Mouse (Mus musculus): Measurements from ENCODE around the gene Krt71. TPM values are rescaled to one million over a fixed set of nuclear protein-coding genes. Genes with fewer than 3 reads are reported as not detected.
"Not testable (repeated sequence)": the region's sequence is repeated elsewhere in the genome, so short reads cannot be mapped to it uniquely, and the experiment has no call there.

The Krt71 gene
- polyA plus RNA-seq, 1 experiment from 2014 or later = not detected

DNA sequence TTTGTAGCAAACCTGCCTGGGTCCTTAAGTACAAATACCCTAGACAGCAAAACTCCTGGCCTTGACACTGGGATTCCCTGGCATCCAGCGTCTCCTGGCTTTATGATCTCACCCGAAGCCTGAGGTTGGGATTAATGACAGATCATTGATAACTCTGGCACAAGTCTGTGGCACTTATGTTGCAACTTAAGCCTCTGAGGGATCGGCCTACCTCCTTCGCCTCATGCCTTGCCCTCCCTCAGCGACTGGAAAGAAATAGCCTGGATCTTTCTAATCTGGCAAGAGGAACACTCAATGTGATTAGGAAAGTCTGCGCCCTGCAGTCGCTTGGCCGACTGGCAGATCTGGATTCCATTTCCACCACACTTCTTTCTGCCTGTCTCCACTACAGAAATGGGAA lies 43.0 kb downstream of the Krt71 start:
- ATAC-seq (ENCODE audit: insufficient number of reproducible peaks, low FRiP score, low TSS enrichment, low read depth) (no peak), DNase-seq (ENCODE audit: low spot score) (no peak)
- Histone ChIP-seq H3K27ac (replicated peaks; ENCODE audit: low read depth, low read length) (no peak overlapping the region), H3K4me1 (ENCODE audit: control insufficient read depth, insufficient read depth, low read length) (no peaks in the 10 kb centered on the region), H3K27me3 (ENCODE audit: control insufficient read depth, insufficient read depth, low read length) (no peaks in the 10 kb centered on the region), H3K36me3 (ENCODE audit: control insufficient read depth, insufficient read depth, low read length) (no peaks in the 10 kb centered on the region), H3K9me3 (ENCODE audit: control insufficient read depth, low read length) (no peaks in the 10 kb centered on the region), H3K4me3 (ENCODE audit: low read depth, low read length) (no peak overlapping the region), H3K9ac (ENCODE audit: low read length) (no peak overlapping the region), H3K4me2 (ENCODE audit: low read depth, severe bottlenecking) (no peak overlapping the region)
- WGBS = 83% methylated on average over 8 of the region's 8 CpGs

DNA sequence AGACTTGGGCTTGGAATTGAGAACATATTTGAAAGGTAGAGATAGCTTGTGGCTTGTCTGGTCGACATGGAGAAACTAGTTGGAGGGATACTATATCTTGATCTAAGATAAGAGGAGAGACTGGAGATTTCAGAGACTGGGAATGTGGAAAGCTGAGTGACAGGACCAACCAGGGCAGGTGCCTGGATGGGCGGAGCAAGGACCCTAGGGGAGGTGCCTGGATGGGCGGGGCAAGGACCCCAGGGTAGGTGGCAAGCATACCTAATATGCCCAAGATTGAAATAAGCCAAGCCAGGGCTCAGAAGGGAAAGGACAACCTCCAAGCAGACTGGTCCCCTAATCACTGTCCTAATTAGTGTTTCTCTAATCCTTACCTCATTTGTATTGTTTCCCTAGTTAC lies 43.7 kb downstream of the Krt71 start:
- Histone ChIP-seq H3K4me1 (ENCODE audit: control insufficient read depth, insufficient read depth, low read length) (no peaks in the 10 kb centered on the region), H3K36me3 (ENCODE audit: control insufficient read depth, insufficient read depth, low read length) (no peaks in the 10 kb centered on the region), H3K27me3 (ENCODE audit: control insufficient read depth, insufficient read depth, low read length) (no peaks in the 10 kb centered on the region), H3K27ac (replicated peaks; ENCODE audit: low read depth, low read length) (no peak overlapping the region), H3K4me3 (ENCODE audit: low read depth, low read length) (no peak overlapping the region), H3K9ac (ENCODE audit: low read length) (no peak overlapping the region), H3K4me2 (ENCODE audit: low read depth, severe bottlenecking) (no peak overlapping the region), H3K9me3 (ENCODE audit: control insufficient read depth, low read length) (no peaks in the 10 kb centered on the region)
- DNase-seq (ENCODE audit: low spot score) = no peak
- no peak for ATAC-seq (ENCODE audit: insufficient number of reproducible peaks, low FRiP score, low TSS enrichment, low read depth)
- WGBS = 65% methylated on average over 3 of the region's 3 CpGs

DNA sequence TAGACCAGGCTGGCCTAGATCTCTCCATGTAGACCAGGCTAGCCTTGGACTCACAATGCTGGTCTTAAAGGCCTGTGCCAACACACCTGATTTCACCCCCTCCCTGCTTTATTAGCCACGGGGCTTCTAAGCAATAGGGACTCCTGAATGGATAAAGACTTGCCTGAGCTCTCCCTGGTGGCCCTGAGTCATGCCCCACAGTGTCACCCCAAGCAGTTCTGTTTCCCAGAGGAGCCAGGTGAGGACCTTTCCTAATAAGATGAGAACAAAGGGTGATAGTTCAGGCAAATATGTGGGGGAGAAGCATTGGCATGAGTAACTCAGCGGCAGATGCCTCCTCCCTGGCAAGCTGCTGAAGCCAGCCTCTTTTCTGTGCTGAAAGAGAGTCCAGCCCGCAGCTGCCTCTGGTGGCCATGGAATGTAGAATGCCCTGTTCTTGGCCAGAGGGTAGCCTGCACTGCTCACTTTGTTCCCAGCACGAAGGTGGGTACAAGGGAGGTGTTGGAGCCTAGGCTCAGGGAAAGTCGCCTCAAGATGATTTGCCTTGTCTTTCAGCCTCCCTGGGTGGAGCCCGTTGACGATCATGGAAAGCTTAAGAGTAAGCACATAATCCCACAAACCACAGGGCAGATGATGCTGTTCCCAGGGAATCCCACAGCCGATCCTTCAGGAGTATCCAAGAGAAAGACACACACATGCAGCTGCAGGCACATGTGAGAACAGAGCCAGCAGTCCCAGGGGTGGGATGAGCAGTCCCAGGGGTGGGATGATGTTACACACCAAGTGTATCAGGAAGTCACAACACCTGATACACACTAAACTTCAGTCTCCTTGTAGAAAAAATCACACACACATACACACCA lies 45.4 kb downstream of the Krt71 start:
- WGBS = 84% methylated on average over 8 of the region's 8 CpGs

DNA sequence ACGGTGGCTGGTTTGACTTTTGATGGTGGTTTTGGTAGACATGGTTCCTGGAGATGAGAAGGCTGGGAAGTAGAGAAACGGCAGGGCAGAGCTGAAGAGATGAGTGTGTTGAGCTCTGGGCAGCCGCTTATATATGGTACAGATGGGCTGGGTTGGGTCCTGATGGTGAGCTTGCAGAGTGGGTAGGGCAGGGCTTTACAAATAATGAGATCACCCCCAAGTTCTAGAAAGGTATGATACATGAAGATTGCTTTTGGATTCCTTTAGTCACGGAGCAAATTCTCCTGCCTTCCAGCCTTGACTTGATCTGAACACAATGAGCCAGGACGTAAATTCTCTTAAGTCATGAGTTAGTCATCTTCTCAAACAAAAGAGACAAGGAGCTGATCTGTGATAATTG lies 48.7 kb downstream of the Krt71 start, which contains the start of gene Krt6a:
TSS of gene Krt6a (minus strand) at position 101 of the 400 bp plus-strand sequence.
- 84% methylated on average over 5 of the region's 5 CpGs for WGBS
- Histone ChIP-seq H3K27me3 (ENCODE audit: control insufficient read depth, insufficient read depth, low read length) (no peaks in the 10 kb centered on the region), H3K4me3 (ENCODE audit: low read depth, low read length) (no peak within 1 kb of the TSS), H3K9me3 (ENCODE audit: control insufficient read depth, low read length) (no peaks in the 10 kb centered on the region), H3K36me3 (ENCODE audit: control insufficient read depth, insufficient read depth, low read length) (no peaks in the 10 kb centered on the region), H3K4me2 (ENCODE audit: low read depth, severe bottlenecking) (no peak within 1 kb of the TSS), H3K4me1 (ENCODE audit: control insufficient read depth, insufficient read depth, low read length) (no peaks in the 10 kb centered on the region), H3K9ac (ENCODE audit: low read length) (no peak within 1 kb of the TSS), H3K27ac (replicated peaks; ENCODE audit: low read depth, low read length) (no peak within 1 kb of the TSS)
- ATAC-seq (ENCODE audit: insufficient number of reproducible peaks, low FRiP score, low TSS enrichment, low read depth) (no peak), DNase-seq (ENCODE audit: low spot score) (no peak)

More for the DNA sequence above, 45.4 kb downstream of the Krt71 start:
- H3K9ac ChIP-seq (ENCODE audit: low read length) = no peak overlapping the region
- ATAC-seq (ENCODE audit: insufficient number of reproducible peaks, low FRiP score, low TSS enrichment, low read depth) (no peak), DNase-seq (ENCODE audit: low spot score) (no peak)
- H3K27ac ChIP-seq (replicated peaks; ENCODE audit: low read depth, low read length) = no peak overlapping the region
- H3K4me3 ChIP-seq (ENCODE audit: low read depth, low read length) = no peak overlapping the region
- H3K4me1 ChIP-seq (ENCODE audit: control insufficient read depth, insufficient read depth, low read length) = no peaks in the 10 kb centered on the region
- H3K4me2 ChIP-seq (ENCODE audit: low read depth, severe bottlenecking) = no peak overlapping the region
- H3K36me3 ChIP-seq (ENCODE audit: control insufficient read depth, insufficient read depth, low read length) = no peaks in the 10 kb centered on the region
- H3K27me3 ChIP-seq (ENCODE audit: control insufficient read depth, insufficient read depth, low read length) = no peaks in the 10 kb centered on the region
- no peaks in the 10 kb centered on the region for H3K9me3 ChIP-seq (ENCODE audit: control insufficient read depth, low read length)

DNA sequence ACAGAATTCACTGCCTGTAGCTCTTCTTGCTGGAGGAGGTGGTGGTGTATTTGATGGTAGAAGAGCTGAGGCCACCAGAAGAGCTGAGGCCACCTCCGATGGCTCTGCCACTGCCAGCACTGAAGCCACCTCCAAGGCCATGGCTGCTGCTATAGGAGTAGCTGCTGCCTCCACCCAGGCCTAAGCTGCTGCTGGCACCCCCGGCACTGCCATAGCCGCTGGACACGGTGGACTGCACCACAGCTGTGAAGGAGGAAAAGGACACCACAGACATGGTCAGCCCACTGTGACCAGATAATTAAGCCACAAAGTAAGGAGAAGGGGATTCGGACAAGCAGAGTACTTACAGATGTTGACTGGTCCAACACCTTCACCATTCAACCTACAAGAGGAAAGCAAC lies 52.4 kb downstream of the Krt71 start:
- not testable (repeated sequence) for ATAC-seq (ENCODE audit: insufficient number of reproducible peaks, low FRiP score, low TSS enrichment, low read depth); H3K4me1 ChIP-seq (ENCODE audit: control insufficient read depth, insufficient read depth, low read length); H3K27me3 ChIP-seq (ENCODE audit: control insufficient read depth, insufficient read depth, low read length); H3K27ac ChIP-seq (replicated peaks; ENCODE audit: low read depth, low read length); DNase-seq (ENCODE audit: low spot score); H3K36me3 ChIP-seq (ENCODE audit: control insufficient read depth, insufficient read depth, low read length); H3K4me2 ChIP-seq (ENCODE audit: low read depth, severe bottlenecking); H3K9me3 ChIP-seq (ENCODE audit: control insufficient read depth, low read length); H3K4me3 ChIP-seq (ENCODE audit: low read depth, low read length); H3K9ac ChIP-seq (ENCODE audit: low read length)
- 91% methylated on average over 5 of the region's 5 CpGs for WGBS

DNA sequence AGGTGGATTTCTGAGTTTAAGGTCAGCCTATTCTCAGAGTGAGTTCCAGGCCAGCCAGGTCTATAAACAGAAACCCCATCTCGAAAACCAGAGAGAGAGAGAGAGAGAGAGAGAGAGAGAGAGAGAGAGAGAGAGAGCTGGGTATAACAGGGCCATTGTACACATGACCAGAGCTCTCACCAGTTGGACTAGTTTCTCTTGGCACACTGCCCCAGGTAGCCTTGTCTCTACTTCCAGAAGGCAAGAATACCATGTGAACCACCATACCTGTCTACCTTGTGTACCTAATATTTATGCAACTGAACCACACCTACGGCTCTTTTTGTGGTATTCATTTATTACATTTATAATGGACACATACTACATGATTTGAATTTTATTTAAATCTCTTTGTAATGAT lies 54.7 kb downstream of the Krt71 start:
- Histone ChIP-seq H3K4me3 (ENCODE audit: low read depth, low read length) (no peak overlapping the region), H3K4me2 (ENCODE audit: low read depth, severe bottlenecking) (no peak overlapping the region), H3K9ac (ENCODE audit: low read length) (no peak overlapping the region), H3K4me1 (ENCODE audit: control insufficient read depth, insufficient read depth, low read length) (no peaks in the 10 kb centered on the region), H3K27me3 (ENCODE audit: control insufficient read depth, insufficient read depth, low read length) (no peaks in the 10 kb centered on the region), H3K36me3 (ENCODE audit: control insufficient read depth, insufficient read depth, low read length) (no peaks in the 10 kb centered on the region), H3K9me3 (ENCODE audit: control insufficient read depth, low read length) (no peaks in the 10 kb centered on the region), H3K27ac (replicated peaks; ENCODE audit: low read depth, low read length) (no peak overlapping the region)
- WGBS = 70% methylated on average over 2 of the region's 2 CpGs
- ATAC-seq (ENCODE audit: insufficient number of reproducible peaks, low FRiP score, low TSS enrichment, low read depth) (no peak), DNase-seq (ENCODE audit: low spot score) (no peak)

Small RNA genes lying within 50 kb of the gene (microRNA-seq; reads per million reads assigned to microRNA genes)
- gene Gm44323 = not detected
- not detected for gene Gm44342

Other genes with a start within 250 kb of the Krt71 start
- not detected in 2 replicates for gene Gm49425, start 225.8 kb downstream of the Krt71 start, polyA plus RNA-seq (2014; fragmentation: Nextera tagmentation; extraction: Ambion mirVana)
- gene Krt84, start 210.3 kb downstream of the Krt71 start, polyA plus RNA-seq (2014; fragmentation: Nextera tagmentation; extraction: Ambion mirVana) = not detected in 2 replicates
- gene Krt82, start 192.4 kb downstream of the Krt71 start, polyA plus RNA-seq (2014; fragmentation: Nextera tagmentation; extraction: Ambion mirVana) = 0.14 TPM in 1 of 2 replicates, not detected in the other
- gene Krt90, start 180.2 kb downstream of the Krt71 start, polyA plus RNA-seq (2014; fragmentation: Nextera tagmentation; extraction: Ambion mirVana) = not detected in 2 replicates
- not detected in 2 replicates for gene Krt75, start 169.2 kb downstream of the Krt71 start, polyA plus RNA-seq (2014; fragmentation: Nextera tagmentation; extraction: Ambion mirVana)
- gene Gm5414, start 114.9 kb downstream of the Krt71 start, polyA plus RNA-seq (2014; fragmentation: Nextera tagmentation; extraction: Ambion mirVana) = not detected in 2 replicates
- gene Gm5478, start 95.7 kb downstream of the Krt71 start, polyA plus RNA-seq (2014; fragmentation: Nextera tagmentation; extraction: Ambion mirVana) = not detected in 2 replicates
- gene Krt6b, start 62.8 kb downstream of the Krt71 start, polyA plus RNA-seq (2014; fragmentation: Nextera tagmentation; extraction: Ambion mirVana) = not detected in 2 replicates
- gene Krt6a, start 48.8 kb downstream of the Krt71 start, polyA plus RNA-seq (2014; fragmentation: Nextera tagmentation; extraction: Ambion mirVana) = 0.38 TPM in 1 of 2 replicates, not detected in the other
- 16.0 and 22.4 TPM in 2 replicates for gene Krt5, start 30.2 kb downstream of the Krt71 start, polyA plus RNA-seq (2014; fragmentation: Nextera tagmentation; extraction: Ambion mirVana)
- not detected in 2 replicates for gene Krt72, start 43.4 kb upstream of the Krt71 start, polyA plus RNA-seq (2014; fragmentation: Nextera tagmentation; extraction: Ambion mirVana)
- gene Krt73, start 59.2 kb upstream of the Krt71 start, polyA plus RNA-seq (2014; fragmentation: Nextera tagmentation; extraction: Ambion mirVana) = not detected in 2 replicates
- not detected in 2 replicates for gene Krt2, start 75.1 kb upstream of the Krt71 start, polyA plus RNA-seq (2014; fragmentation: Nextera tagmentation; extraction: Ambion mirVana)
- 0.61 and 0.75 TPM in 2 replicates for gene Krt1, start 107.7 kb upstream of the Krt71 start, polyA plus RNA-seq (2014; fragmentation: Nextera tagmentation; extraction: Ambion mirVana)
- gene Krt77, start 126.6 kb upstream of the Krt71 start, polyA plus RNA-seq (2014; fragmentation: Nextera tagmentation; extraction: Ambion mirVana) = not detected in 2 replicates
- not detected in 2 replicates for gene Krt76, start 149.8 kb upstream of the Krt71 start, polyA plus RNA-seq (2014; fragmentation: Nextera tagmentation; extraction: Ambion mirVana)
- gene Krt4, start 181.6 kb upstream of the Krt71 start, polyA plus RNA-seq (2014; fragmentation: Nextera tagmentation; extraction: Ambion mirVana) = not detected in 2 replicates
- not detected in 2 replicates for gene Krt79, start 197.2 kb upstream of the Krt71 start, polyA plus RNA-seq (2014; fragmentation: Nextera tagmentation; extraction: Ambion mirVana)
- gene Krt78, start 211.2 kb upstream of the Krt71 start, polyA plus RNA-seq (2014; fragmentation: Nextera tagmentation; extraction: Ambion mirVana) = not detected in 2 replicates